Mouse (Mus musculus) embryo, embryonic 11 days (tissue): ENCODE measurements around the gene Slc25a25.

Source experiments
- DNase-seq: peaks from one replicate; pipeline ENCODE4 v3.0.0-alpha.2; 2015

Gene Slc25a25

DNA sequence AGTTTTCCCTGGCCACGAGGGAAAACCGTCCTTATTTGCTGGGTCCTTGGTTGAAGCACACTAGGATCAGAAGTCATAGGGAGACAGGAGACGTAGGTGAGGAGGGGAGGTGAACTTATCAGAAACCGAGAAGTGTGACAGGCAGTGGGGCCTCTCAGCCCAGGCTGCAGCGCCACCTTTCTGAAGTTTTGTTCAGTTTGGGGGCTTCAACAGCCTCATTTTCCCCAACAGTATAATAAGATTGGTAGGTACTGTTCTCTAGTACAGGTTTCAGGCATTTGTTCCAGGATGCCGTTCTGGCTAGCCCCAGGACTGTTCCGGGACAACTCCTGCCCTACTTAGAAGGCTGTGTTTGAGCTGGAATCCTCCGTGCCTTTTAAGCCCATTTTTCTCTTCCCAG is 56.3 kb downstream of the Slc25a25 start:
- DNase-seq: peak; percentile 65

- no peak for DNase-seq
Measured at GRCm38 (mm10) chr2:32392063-32392462, 59.2 kb downstream of the Slc25a25 start.

GRCm38 (mm10) chr2:32390871-32391270 is 60.4 kb downstream of the Slc25a25 start:
- DNase-seq: no peak

- DNase-seq: no peak
Measured at GRCm38 (mm10) chr2:32389157-32389556, 62.1 kb downstream of the Slc25a25 start.

GRCm38 (mm10) chr2:32387706-32388490 is 63.3 kb downstream of the Slc25a25 start, which contains the start of gene Lcn2:
Gene Lcn2, minus strand, starts transcription at chr2:32388252.
- DNase-seq: no peak

DNA sequence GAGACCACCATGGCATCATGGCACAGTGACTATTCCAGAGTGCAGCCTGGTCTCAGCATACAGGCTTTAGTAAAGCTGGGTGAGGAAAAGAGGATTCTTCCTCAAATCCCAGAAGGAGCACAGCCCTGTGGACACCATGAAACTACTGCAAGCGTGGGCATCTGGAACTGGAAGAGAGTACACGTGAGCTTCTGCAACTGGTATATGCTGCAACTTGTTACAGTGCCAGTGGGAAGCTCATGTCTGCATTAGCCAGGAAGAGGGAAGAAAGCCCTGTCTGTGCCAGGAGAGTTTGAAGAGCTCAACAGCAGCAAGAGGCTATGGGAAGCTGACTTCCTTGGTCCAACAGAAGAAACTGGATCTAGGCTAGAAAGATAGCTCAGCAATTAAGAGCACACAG is 68.6 kb downstream of the Slc25a25 start:
- DNase-seq: no peak

DNA sequence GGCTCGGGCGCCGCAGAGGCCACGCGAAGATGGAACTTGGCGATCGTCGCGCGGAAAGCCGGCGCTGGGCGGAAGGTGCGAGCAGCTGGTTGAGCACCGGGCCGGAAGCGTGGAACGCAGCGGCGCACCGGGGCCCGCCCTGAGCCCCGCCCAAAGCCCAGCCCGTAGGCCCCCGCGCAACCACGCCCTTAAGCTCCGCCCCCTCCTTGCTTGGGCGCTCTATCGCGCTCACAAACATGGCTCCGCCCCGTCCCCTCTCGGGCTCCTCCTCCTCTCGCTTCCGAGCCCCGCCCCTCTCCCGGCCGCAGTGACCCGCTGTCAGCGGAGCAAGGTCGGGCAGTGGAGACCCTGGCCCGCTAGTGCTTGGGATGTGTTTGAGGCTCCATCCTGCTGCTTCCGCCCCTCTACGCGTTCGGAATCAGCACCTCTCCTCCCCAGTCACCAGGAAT is 69.4 kb downstream of the Slc25a25 start, which contains the start of gene 1110008P14Rik:
Gene 1110008P14Rik, minus strand, starts transcription at position 164 of the 449 bp plus-strand sequence.
- DNase-seq: peak; percentile 99

GRCm38 (mm10) chr2:32381141-32381774 is 70.0 kb downstream of the Slc25a25 start:
- peak; percentile 47 for DNase-seq

DNA sequence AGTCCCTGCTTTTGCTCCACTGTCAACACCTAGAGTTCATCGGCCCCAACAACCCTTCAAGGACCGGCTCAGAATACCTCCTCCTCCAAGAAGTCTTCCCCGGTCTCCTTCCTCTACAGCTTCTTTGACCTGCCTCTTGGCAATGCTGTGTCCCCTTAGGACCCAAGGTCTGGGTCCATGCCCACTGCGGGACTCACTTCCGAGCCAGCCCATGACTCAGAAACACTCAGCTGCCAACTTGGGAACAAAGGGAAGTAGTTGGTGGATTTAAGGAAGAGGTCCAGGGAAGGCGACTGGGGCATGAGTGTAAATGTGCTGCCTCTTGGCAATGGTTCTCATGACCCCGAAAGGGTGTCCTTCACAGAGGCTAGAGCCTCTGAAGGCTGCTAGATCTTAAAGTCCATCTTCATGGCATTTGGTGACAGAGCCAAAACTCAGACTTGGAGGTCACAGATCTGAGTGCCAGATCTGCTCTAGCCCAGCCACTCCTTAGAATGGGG is 71.2 kb downstream of the Slc25a25 start:
- DNase-seq: no peak

- no peak for DNase-seq
Measured at GRCm38 (mm10) chr2:32376963-32377362, 74.3 kb downstream of the Slc25a25 start.

- DNase-seq: no peak
Measured at GRCm38 (mm10) chr2:32375317-32375940, 75.8 kb downstream of the Slc25a25 start.

DNA sequence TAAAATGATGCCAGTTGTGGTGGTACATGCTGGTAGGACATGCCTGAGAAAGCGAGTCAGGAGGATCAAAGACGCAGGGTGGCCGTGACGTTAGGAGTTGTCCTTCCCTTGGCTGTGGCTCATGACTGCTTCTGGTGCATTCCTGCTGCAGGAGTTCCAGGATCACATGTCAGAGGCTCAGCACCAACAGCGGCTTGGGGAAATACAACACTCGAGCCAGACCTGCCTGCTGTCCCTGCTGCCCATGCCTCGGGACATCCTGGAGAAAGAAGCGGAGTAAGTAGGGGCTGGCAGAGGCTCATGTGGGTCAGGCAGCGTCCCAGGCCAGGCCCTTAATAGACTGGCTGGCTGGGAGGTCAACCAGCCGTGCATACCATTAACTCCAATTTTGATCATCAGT is 77.1 kb downstream of the Slc25a25 start:
- DNase-seq: no peak

GRCm38 (mm10) chr2:32367315-32367714 is 83.9 kb downstream of the Slc25a25 start:
- DNase-seq: no peak
